Mouse (Mus musculus) lung, postnatal 10 days (tissue): ENCODE data around the gene Ssbp4.

Experiments
- DNase-seq: peaks from one replicate; pipeline ENCODE4 v3.0.0; 2021

Gene Ssbp4

GRCm38 (mm10) chr8:70549412-70550184 lies 59.1 kb downstream of the Ssbp4 start:
- no peak for DNase-seq

- peak; percentile 36 for DNase-seq
Measured at GRCm38 (mm10) chr8:70547762-70548161, 60.9 kb downstream of the Ssbp4 start.
